Mouse (Mus musculus): Measurements from ENCODE around the gene Tbl3. TPM values are rescaled to one million over a fixed set of nuclear protein-coding genes. Genes with fewer than 3 reads are reported as not detected.
"Not testable (repeated sequence)": the region's sequence is repeated elsewhere in the genome, so short reads cannot be mapped to it uniquely, and the experiment has no call there.

The Tbl3 gene
- polyA plus RNA-seq, 1 experiment from 2014 or later = 165 TPM

DNA sequence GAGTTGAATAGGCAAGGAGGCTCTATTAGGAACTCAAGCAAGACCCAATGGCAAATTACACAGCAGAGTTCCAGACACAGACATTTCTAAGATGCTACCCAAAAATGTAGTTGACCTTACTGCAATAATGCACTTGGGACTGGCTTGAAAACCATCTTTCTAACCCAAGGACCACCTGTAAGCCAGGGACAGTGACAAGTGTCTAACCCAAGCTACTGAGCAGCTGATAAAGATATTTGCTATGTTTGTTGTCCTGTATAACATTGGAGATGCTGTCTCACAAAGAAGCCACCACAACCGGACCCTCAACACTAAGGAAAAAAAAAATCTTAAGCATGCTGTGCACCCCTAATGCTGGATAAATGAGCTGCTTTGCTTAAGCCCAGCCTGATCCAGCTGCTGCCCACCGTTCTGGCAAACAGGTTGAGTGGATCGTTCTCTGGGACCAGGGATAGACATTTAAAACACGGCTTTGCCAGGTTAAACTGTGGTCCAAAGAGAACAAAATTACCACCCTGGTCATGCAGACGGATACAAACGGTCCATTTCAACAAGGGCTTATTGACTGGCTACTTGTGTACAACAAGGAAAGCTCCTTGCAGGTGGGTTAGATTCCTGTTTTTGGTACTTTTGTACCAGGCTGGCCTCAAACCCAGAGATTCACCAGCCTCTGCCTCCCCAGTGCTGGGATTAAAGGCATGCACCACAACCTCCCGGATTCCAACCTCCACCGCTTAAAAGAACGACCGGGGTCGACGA is 15.8 kb upstream of the Tbl3 start:
- H3K27me3 ChIP-seq (ENCODE audit: low read depth, poor library complexity, severe bottlenecking) = no peaks in the 10 kb centered on the region
- no peaks in the 10 kb centered on the region for H3K9me3 ChIP-seq (replicated peaks)
- H3K4me1 ChIP-seq = peaks cover 36% of the 10 kb centered on the region
- H3K27ac ChIP-seq = peak overlapping the region; percentile 81
- WGBS = 4% methylated on average over 12 of the region's 12 CpGs
- DNase-seq (ENCODE audit: low spot score) = no peak
- H3K36me3 ChIP-seq = peaks cover 25% of the 10 kb centered on the region
- H3K4me3 ChIP-seq = peak overlapping the region; percentile 77

DNA sequence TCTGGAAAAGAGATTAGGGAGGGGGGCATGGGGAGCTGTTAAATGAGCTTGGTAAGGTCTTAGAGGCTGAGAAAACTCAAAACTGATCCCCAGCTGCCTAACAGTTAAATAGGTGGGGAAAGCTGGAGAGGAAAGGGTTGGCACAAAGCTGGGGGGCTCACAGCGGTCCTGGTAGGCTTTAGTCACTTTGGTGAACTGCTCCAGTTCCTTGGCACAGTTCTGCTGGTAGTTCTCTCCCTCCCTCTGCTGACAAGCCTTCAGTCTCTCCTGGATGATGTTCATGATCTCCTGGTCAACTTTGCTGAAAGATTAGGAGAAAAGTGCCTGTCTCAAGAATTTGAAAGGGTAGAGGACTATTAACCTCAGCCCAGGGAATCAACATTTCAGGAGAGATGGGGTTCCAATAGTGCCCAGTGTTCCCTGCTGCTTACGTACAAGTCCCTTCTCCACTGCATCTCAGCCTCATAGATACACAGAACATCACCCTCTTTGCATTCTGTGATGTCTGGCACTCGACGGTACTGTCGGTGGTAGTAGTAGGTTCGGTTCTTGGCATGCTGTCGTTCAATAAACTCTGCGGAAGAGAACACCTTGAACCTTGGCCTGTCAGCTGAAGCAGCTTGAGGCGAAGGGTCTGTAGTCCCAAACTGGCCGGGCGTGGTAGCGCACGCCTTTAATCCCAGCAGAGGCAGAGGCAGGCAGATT is 14.9 kb upstream of the Tbl3 start:
- WGBS = 33% methylated on average over 13 of the region's 13 CpGs
- no peaks in the 10 kb centered on the region for H3K9me3 ChIP-seq (replicated peaks)
- H3K36me3 ChIP-seq = peaks cover 35% of the 10 kb centered on the region
- peaks cover 32% of the 10 kb centered on the region for H3K4me1 ChIP-seq
- H3K27ac ChIP-seq = no peak overlapping the region
- H3K4me3 ChIP-seq = peak overlapping the region; percentile 77
- no peak for DNase-seq (ENCODE audit: low spot score)
- no peaks in the 10 kb centered on the region for H3K27me3 ChIP-seq (ENCODE audit: low read depth, poor library complexity, severe bottlenecking)

DNA sequence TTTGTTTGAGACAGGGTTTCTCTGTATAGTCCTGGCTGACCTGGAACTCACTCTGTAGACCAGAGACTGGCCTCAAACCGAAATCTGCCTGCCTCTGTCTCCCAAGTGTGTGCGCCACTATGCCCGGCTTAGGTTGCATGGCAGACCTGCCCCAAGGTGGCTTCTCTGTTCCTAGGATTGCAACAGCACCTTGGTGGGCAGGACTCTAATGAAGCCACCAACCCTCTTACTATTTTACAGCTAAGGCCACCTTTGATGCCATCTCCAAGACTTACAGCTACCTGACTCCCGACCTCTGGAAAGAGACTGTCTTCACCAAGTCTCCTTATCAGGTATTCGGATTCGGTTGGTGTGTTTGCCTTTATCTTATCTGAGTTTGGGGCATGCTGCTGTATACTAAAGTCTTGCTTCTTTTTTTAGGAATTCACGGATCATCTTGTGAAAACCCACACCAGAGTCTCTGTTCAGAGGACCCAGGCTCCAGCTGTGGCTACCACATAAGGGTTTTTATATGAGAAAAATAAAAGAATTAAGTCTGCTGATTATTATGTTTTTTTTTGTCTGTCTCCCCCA is 14.0 kb upstream of the Tbl3 start:
- not testable (repeated sequence) for DNase-seq (ENCODE audit: low spot score); H3K27ac ChIP-seq; H3K27me3 ChIP-seq (ENCODE audit: low read depth, poor library complexity, severe bottlenecking); H3K9me3 ChIP-seq (replicated peaks)
- H3K36me3 ChIP-seq = peaks cover 44% of the 10 kb centered on the region
- H3K4me1 ChIP-seq = peaks cover 32% of the 10 kb centered on the region
- 64% methylated on average over 7 of the region's 7 CpGs for WGBS
- H3K4me3 ChIP-seq = peak overlapping the region; percentile 77

DNA sequence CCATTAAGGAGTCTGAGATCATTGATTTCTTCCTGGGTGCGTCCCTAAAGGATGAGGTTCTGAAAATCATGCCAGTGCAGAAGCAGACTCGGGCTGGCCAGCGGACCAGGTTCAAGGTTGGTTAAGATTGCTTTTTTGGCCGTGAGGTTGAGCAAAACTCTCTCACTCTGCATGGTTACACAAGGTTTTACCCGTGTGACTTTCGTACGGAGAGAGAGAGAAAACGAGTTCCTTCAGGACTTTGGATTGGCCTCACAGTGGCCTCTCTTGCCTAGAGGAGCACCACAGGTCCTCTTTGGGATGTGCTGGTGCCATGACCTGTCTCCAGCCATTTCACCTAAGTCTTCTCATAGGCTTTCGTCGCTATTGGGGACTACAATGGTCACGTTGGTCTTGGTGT is 13.2 kb upstream of the Tbl3 start:
- H3K4me1 ChIP-seq = peaks cover 32% of the 10 kb centered on the region
- DNase-seq (ENCODE audit: low spot score); H3K9me3 ChIP-seq (replicated peaks); H3K27me3 ChIP-seq (ENCODE audit: low read depth, poor library complexity, severe bottlenecking): not testable (repeated sequence)
- peak overlapping the region; percentile 91 for H3K27ac ChIP-seq
- peak overlapping the region; percentile 77 for H3K4me3 ChIP-seq
- 2% methylated on average over 11 of the region's 11 CpGs for WGBS
- peaks cover 52% of the 10 kb centered on the region for H3K36me3 ChIP-seq

DNA sequence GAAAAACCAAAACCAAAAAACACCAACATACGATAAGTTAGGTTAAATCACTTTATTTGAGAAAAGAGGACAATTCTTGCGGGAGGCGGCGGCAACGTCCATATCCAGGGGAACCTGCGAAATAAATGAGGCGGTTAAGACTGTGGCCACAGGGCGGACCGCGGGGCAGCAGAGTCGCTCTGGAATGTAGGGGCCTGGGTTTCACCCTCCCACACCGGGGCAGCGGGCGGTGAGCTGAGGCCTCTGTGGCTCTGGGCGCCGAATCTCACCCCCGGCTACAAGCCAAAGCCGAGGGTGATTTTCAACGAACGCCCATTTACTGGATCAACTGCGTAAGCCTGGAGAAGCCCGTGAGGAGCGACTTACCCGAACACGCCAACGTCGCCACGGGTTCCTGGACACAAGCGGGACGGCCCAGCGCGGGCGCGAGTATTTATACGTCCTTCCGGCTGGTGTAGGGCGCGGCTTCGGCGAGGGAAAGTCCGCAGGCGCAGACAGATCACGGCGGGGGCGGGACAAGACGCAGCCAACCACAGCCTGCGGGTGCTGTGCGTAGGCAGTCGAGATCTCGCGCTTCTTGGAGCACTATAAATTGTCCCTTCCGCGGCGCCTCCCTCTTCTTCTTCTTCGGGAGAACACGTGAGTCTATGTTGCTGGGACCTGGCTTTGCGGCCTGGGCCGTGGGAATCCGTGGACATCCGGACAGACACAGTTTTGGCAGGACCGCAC is 12.2 kb upstream of the Tbl3 start:
- peak; percentile 99 for DNase-seq (ENCODE audit: low spot score)
- WGBS = under 1% methylated on average over 61 of the region's 61 CpGs
- H3K36me3 ChIP-seq = peaks cover 57% of the 10 kb centered on the region
- H3K27ac ChIP-seq = peak overlapping the region; percentile 91
- no peaks in the 10 kb centered on the region for H3K27me3 ChIP-seq (ENCODE audit: low read depth, poor library complexity, severe bottlenecking)
- H3K4me1 ChIP-seq = peaks cover 32% of the 10 kb centered on the region
- H3K4me3 ChIP-seq = peak overlapping the region; percentile 77
- H3K9me3 ChIP-seq (replicated peaks) = no peaks in the 10 kb centered on the region

DNA sequence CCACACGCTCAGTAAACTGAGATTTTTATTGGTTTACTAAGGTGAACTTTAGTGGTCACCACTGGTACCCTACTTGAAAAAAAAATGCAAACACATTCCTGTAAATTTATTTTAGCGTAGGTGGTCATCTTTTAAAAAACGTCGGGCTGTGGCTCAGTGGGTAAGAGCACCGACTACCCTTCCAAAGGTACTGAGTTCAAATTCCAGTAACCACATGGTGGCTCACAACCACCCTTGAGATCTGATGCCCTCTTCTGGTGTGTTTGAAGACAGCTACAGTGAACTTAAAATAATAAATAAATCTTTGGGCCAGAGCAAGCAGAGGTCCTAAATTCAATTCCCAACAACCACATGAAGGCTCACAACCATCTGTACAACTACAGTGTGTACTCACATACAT is 11.5 kb upstream of the Tbl3 start:
- H3K27me3 ChIP-seq (ENCODE audit: low read depth, poor library complexity, severe bottlenecking); DNase-seq (ENCODE audit: low spot score); H3K9me3 ChIP-seq (replicated peaks): not testable (repeated sequence)
- Histone ChIP-seq H3K27ac (peak overlapping the region; percentile 91; the same call in 1 of the 2 replicates), H3K4me3 (peak overlapping the region; percentile 77), H3K36me3 (peaks cover 57% of the 10 kb centered on the region), H3K4me1 (peaks cover 32% of the 10 kb centered on the region)
- WGBS = 69% methylated on average over 5 of the region's 5 CpGs

DNA sequence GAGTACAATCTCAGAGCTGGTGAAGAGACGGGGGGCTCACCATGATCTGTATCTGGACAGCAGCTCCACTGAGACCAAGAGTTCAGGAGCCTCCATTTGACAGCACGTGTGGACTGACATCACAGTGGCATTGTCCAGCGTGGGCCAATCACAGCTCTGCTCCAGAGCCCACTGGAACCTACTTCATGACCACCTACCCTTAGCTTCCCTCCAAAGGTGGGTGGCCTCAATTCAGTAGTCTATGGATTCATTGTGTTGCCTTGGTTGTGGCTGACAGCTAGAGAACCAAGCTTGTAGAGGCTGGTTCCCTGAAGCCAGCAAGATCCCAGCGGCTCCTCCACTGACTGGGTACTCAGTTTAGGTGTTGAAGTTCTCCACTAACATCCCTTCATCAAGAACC is 10.5 kb upstream of the Tbl3 start, which contains the start of the genes Rnf151 and Rps2:
Rnf151 (minus strand) TSS at position 121 of the 400 bp plus-strand sequence.
Rps2 (plus strand) TSS at position 174 of the 400 bp plus-strand sequence.
- no peak for DNase-seq (ENCODE audit: low spot score)
- Histone ChIP-seq H3K4me3 (peak within 1 kb of the TSS; percentile 77), H3K36me3 (peaks cover 57% of the 10 kb centered on the region), H3K4me1 (peaks cover 22% of the 10 kb centered on the region), H3K27me3 (ENCODE audit: low read depth, poor library complexity, severe bottlenecking) (no peaks in the 10 kb centered on the region), H3K9me3 (replicated peaks) (no peaks in the 10 kb centered on the region), H3K27ac (no peak within 1 kb of the TSS)
- WGBS = 86% methylated on average over 4 of the region's 4 CpGs

DNA sequence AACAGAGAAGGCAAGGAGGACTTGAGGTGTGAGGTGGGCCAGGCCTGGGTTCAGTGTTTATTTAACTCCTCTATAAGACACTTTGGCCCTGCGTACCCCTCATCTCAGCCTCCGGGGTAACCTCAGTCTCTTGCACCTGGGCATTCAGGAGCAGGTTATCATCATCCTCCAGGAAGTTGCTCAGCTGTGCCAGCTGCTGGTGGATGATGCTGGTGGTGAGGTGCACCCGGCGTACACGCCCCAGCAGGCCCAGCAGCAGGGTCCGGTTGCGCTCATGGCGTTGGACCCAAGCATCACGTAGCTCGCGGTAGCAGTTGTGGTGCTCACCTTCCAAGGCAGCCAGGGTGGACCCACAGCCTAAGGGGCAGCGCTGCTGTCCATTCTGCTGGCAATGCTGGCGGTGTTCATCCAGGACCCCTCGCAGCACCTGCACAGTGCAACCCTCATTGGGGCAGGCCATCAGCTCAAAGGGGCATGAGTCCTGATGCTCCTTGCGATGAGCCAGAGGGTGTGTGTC is 8.8 kb upstream of the Tbl3 start:
- no peak for DNase-seq (ENCODE audit: low spot score)
- peaks cover 42% of the 10 kb centered on the region for H3K36me3 ChIP-seq
- no peak overlapping the region for H3K4me3 ChIP-seq
- H3K9me3 ChIP-seq (replicated peaks) = no peaks in the 10 kb centered on the region
- no peaks in the 10 kb centered on the region for H3K27me3 ChIP-seq (ENCODE audit: low read depth, poor library complexity, severe bottlenecking)
- no peak overlapping the region for H3K27ac ChIP-seq
- H3K4me1 ChIP-seq = peaks cover 6% of the 10 kb centered on the region
- 98% methylated on average over 15 of the region's 15 CpGs for WGBS

DNA sequence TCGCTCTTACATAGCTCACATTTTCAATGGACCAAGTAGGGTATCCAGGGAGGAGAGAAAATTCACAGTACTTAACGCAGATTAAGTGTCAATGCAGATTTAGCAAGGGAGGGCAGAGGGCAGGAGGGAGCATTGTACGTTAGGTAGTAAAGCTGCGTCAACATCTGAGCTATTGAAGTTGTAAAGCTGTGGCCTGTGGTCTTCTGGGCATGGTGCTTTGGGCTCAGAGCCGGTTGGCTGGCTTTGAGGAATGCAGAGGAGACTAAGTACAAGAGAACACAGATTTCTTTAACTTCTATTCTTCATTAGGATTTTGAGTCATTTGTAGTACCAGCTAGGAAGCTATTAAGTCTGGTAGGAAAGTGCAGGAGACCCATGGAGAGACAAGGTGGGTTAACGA is 8.1 kb upstream of the Tbl3 start:
- Histone ChIP-seq H3K4me1 (peaks cover 4% of the 10 kb centered on the region; the same call in 1 of the 2 replicates), H3K27me3 (ENCODE audit: low read depth, poor library complexity, severe bottlenecking) (no peaks in the 10 kb centered on the region), H3K4me3 (no peak overlapping the region), H3K36me3 (peaks cover 37% of the 10 kb centered on the region), H3K27ac (no peak overlapping the region), H3K9me3 (replicated peaks) (no peaks in the 10 kb centered on the region)
- no peak for DNase-seq (ENCODE audit: low spot score)
- 68% methylated on average over 6 of the region's 6 CpGs for WGBS

DNA sequence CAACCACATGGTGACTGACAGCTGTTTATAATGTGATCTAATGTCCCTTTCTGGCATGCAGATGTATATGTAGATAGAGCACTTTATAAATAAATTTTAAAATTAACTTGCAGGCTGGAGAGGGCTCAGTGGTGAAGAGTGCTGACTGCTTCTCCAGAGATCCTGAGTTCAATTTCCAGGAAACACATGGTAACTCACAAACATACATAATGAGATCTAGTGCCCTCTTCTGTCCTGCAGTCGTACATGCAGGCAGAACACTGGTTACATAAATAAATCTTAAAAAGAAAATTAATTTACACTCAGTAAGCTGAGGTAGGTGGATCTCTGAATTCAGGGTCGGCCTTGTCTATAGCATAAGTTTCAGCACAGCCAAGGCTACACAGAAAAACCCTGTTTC is 1.2 kb upstream of the Tbl3 start:
- H3K4me3 ChIP-seq = no peak overlapping the region
- peaks cover 18% of the 10 kb centered on the region for H3K4me1 ChIP-seq
- H3K9me3 ChIP-seq (replicated peaks) = no peaks in the 10 kb centered on the region
- peaks cover 25% of the 10 kb centered on the region for H3K36me3 ChIP-seq
- H3K27me3 ChIP-seq (ENCODE audit: low read depth, poor library complexity, severe bottlenecking) = no peaks in the 10 kb centered on the region
- no peak for DNase-seq (ENCODE audit: low spot score)
- H3K27ac ChIP-seq = no peak overlapping the region
- 40% methylated on average over 2 of the region's 2 CpGs for WGBS

DNA sequence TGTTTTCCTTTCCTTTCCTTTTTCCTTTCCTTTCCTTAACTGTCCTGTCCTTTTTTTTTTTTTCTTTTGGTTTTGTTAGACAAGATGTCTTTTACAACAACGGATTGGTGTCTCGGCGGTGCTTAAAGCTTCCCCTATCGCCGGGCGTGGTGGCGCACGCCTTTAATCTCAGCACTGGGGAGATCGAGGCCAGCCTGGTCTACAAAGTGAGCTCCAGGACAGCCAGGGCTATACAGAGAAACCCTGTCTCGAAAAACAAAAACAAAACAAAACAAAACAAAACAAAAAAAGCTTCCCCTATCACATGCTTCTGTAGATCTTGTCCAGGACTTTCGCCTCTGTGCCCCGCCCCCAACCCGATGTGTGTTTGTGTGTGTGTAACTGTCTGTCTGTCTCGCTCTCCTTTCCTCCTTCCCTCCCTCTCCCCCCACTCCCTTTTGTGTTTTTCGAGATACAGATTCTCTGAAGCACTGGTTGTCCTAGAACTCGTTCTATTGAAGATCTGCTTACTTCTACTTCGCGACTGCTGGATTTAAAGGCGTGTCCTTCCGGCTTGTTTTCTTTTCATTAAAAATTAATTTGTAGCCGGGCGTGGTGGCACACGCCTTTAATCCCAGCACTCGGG is 453 bp upstream of the Tbl3 start:
- 7% methylated on average over 24 of the region's 24 CpGs for WGBS
- Histone ChIP-seq H3K9me3 (replicated peaks) (no peaks in the 10 kb centered on the region), H3K27ac (peak overlapping the region; percentile 85; the same call in 1 of the 2 replicates), H3K4me3 (peak overlapping the region; percentile 77), H3K27me3 (ENCODE audit: low read depth, poor library complexity, severe bottlenecking) (no peaks in the 10 kb centered on the region), H3K4me1 (peaks cover 18% of the 10 kb centered on the region), H3K36me3 (peaks cover 31% of the 10 kb centered on the region)
- no peak for DNase-seq (ENCODE audit: low spot score)

DNA sequence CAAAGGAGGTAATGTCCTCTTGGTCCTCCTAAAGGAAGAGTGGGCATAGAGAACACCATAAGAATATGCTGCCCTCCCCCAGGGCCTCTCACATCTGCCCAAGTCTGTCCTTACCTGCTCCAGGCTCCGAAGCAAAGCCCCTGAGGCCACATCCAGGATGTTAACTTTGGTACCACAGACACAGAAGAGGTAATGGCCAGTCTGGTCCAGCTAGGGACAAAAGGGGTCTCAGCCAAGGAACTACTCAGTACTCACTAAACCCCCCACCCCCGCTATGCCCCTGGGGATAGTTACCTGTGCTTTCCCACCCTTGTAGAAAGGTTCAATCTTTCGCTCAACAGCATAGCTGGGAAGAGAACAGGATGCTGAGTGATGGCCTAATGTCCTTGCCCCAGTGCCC is 1.6 kb downstream of the Tbl3 start:
- Histone ChIP-seq H3K27ac (no peak overlapping the region), H3K27me3 (ENCODE audit: low read depth, poor library complexity, severe bottlenecking) (no peaks in the 10 kb centered on the region), H3K4me1 (peaks cover 18% of the 10 kb centered on the region), H3K4me3 (peak overlapping the region; percentile 77), H3K36me3 (peaks cover 51% of the 10 kb centered on the region), H3K9me3 (replicated peaks) (no peaks in the 10 kb centered on the region)
- WGBS = 94% methylated on average over 3 of the region's 3 CpGs
- no peak for DNase-seq (ENCODE audit: low spot score)

Data from limb, embryonic 10.5 days (tissue).